13 mouse cellular contexts compared by ENCODE assay signal in genomic region chr17:27511125-27511735, GRCm38 (mm10). TPM values are rescaled to one million over a fixed set of nuclear protein-coding genes. Genes with fewer than 3 reads are reported as not detected.
DNase-seq lines count a peak whose midpoint lies in the region; ATAC-seq and TF ChIP-seq lines count a peak whose summit lies in the region.
"Had no signal": no experiment of that assay in that cellular context is flagged by ENCODE, and none has a peak within 500 bp of the region (broad histone marks: within the 10 kb centered on the region; RNA-seq: fewer than 3 reads in every experiment).

No protein-coding gene starts in this region.

- peaks cover 78% of the 10 kb centered on the region for H3K4me1 ChIP-seq in forebrain, embryonic 10.5 days
- H3K4me1 ChIP-seq in forebrain, embryonic 11.5 days (replicated peaks; ENCODE audit: control insufficient read depth, insufficient read depth, low read length), result peaks cover 20% of the 10 kb centered on the region
- 0 out of 2 replicates have a peak, but pooled peaks cover 8% of the 10 kb centered on the region for H3K4me1 ChIP-seq in embryonic facial prominence, embryonic 14.5 days (ENCODE audit: control insufficient read depth, insufficient read depth, low read length)
- peaks cover 17% of the 10 kb centered on the region for H3K4me1 ChIP-seq in hindbrain, embryonic 16.5 days (ENCODE audit: control insufficient read depth, insufficient read depth, low read depth, low read length)
- H3K4me1 ChIP-seq in midbrain, embryonic 16.5 days (ENCODE audit: control insufficient read depth, insufficient read depth, low read length), result peaks cover 19% of the 10 kb centered on the region
- peaks cover 23% of the 10 kb centered on the region for H3K4me1 ChIP-seq in thymus, adult 2 months (replicated peaks; ENCODE audit: control insufficient read depth, insufficient read depth, low read length)

- peak overlapping the region; percentile 65 for H3K4me3 ChIP-seq in forebrain, embryonic 10.5 days
- H3K4me3 ChIP-seq in forebrain, embryonic 11.5 days (ENCODE audit: low read depth, low read length), result no peak overlapping the region
- H3K4me3 ChIP-seq in embryonic facial prominence, embryonic 14.5 days (ENCODE audit: low read depth, low read length), result no peak overlapping the region
- H3K4me3 ChIP-seq in hindbrain, embryonic 16.5 days (ENCODE audit: low read length), result peak overlapping the region; percentile 56
- peak overlapping the region; percentile 58 for H3K4me3 ChIP-seq in midbrain, embryonic 16.5 days (ENCODE audit: low read depth, low read length)
- H3K4me3 ChIP-seq in thymus, adult 2 months (ENCODE audit: control insufficient read depth, insufficient read depth, low read length), result no peak overlapping the region
- H3K4me3 ChIP-seq: megakaryocyte, embryonic 14.5 days had no signal

- no peak for TF ChIP-seq POLR2A in thymus, adult 2 months (IDR thresholded peaks at IDR 0.05; ENCODE audit: control insufficient read depth, extremely low read depth, insufficient read depth, low read length, poor library complexity)

- no peaks in the 10 kb centered on the region for H3K36me3 ChIP-seq in forebrain, embryonic 10.5 days (replicated peaks)
- H3K36me3 ChIP-seq in forebrain, embryonic 11.5 days (ENCODE audit: control insufficient read depth, insufficient read depth, low read length), result no peaks in the 10 kb centered on the region
- no peaks in the 10 kb centered on the region for H3K36me3 ChIP-seq in embryonic facial prominence, embryonic 14.5 days (ENCODE audit: control insufficient read depth, insufficient read depth, low read length)
- H3K36me3 ChIP-seq in hindbrain, embryonic 16.5 days (ENCODE audit: control insufficient read depth, insufficient read depth, low read length), result no peaks in the 10 kb centered on the region
- H3K36me3 ChIP-seq in midbrain, embryonic 16.5 days (ENCODE audit: control insufficient read depth, insufficient read depth, low read length), result no peaks in the 10 kb centered on the region
- no peaks in the 10 kb centered on the region for H3K36me3 ChIP-seq in thymus, adult 2 months (ENCODE audit: control insufficient read depth, insufficient read depth, low read length)

- peaks cover 99% of the 10 kb centered on the region for H3K27me3 ChIP-seq in forebrain, embryonic 10.5 days (ENCODE audit: poor library complexity, severe bottlenecking)
- peaks cover 54% of the 10 kb centered on the region for H3K27me3 ChIP-seq in forebrain, embryonic 11.5 days (ENCODE audit: control insufficient read depth, insufficient read depth, low read length)
- H3K27me3 ChIP-seq in embryonic facial prominence, embryonic 14.5 days (replicated peaks; ENCODE audit: control insufficient read depth, insufficient read depth, low read length), result peaks cover 60% of the 10 kb centered on the region
- H3K27me3 ChIP-seq in hindbrain, embryonic 16.5 days (replicated peaks; ENCODE audit: control insufficient read depth, insufficient read depth, low read length), result peaks cover 16% of the 10 kb centered on the region
- H3K27me3 ChIP-seq in midbrain, embryonic 16.5 days (ENCODE audit: control insufficient read depth, insufficient read depth, low read depth, low read length), result no peaks in the 10 kb centered on the region
- H3K27me3 ChIP-seq in thymus, adult 2 months (ENCODE audit: control insufficient read depth, insufficient read depth, low read length), result peaks cover 19% of the 10 kb centered on the region

- TF ChIP-seq CTCF in thymus, adult 2 months (IDR thresholded peaks at IDR 0.05; ENCODE audit: borderline replicate concordance, control insufficient read depth, extremely low read depth, insufficient read depth, low read length, poor library complexity), result no peak

- no peak for ATAC-seq in forebrain, embryonic 11.5 days (replicated peaks; ENCODE audit: low FRiP score)
- no peak for ATAC-seq in embryonic facial prominence, embryonic 14.5 days (ENCODE audit: low read depth)
- ATAC-seq in hindbrain, embryonic 16.5 days, result no peak
- ATAC-seq in midbrain, embryonic 16.5 days, result no peak
- ATAC-seq: liver, postnatal 0 days; Patski had no signal

- no peak overlapping the region for H3K27ac ChIP-seq in forebrain, embryonic 10.5 days
- H3K27ac ChIP-seq in forebrain, embryonic 11.5 days (ENCODE audit: low read depth, low read length), result no peak overlapping the region
- H3K27ac ChIP-seq in embryonic facial prominence, embryonic 14.5 days (replicated peaks; ENCODE audit: low read depth, low read length), result no peak overlapping the region
- H3K27ac ChIP-seq in hindbrain, embryonic 16.5 days (ENCODE audit: low read depth, low read length), result no peak overlapping the region
- peak overlapping the region; percentile 53; the same call in 1 of the 2 replicates for H3K27ac ChIP-seq in midbrain, embryonic 16.5 days (ENCODE audit: low read length)
- no peak overlapping the region for H3K27ac ChIP-seq in thymus, adult 2 months (ENCODE audit: control insufficient read depth, insufficient read depth, low read length)

- no peak for DNase-seq in forebrain, embryonic 10.5 days (ENCODE audit: extremely low spot score, low spot score)
- no peak for DNase-seq in forebrain, embryonic 11.5 days (ENCODE audit: low spot score)
- DNase-seq in embryonic facial prominence, embryonic 14.5 days (ENCODE audit: low spot score), result no peak
- no peak for DNase-seq in layer of hippocampus, adult 9-11 months
- no peak for DNase-seq in kidney, postnatal 14 days
- no peak for DNase-seq in thymus, adult 2 months
- DNase-seq: kidney, postnatal 25 days; liver, postnatal 0 days had no signal

- H3K9ac ChIP-seq in forebrain, embryonic 11.5 days (ENCODE audit: low read length), result no peak overlapping the region
- H3K9ac ChIP-seq in embryonic facial prominence, embryonic 14.5 days (ENCODE audit: low read depth, low read length), result no peak overlapping the region
- H3K9ac ChIP-seq in hindbrain, embryonic 16.5 days (ENCODE audit: low read depth, low read length), result peak overlapping the region; percentile 69
- peak overlapping the region; percentile 89 for H3K9ac ChIP-seq in midbrain, embryonic 16.5 days (ENCODE audit: low read depth, low read length)
- H3K9ac ChIP-seq: liver, postnatal 0 days had no signal

- no peaks in the 10 kb centered on the region for H3K9me3 ChIP-seq in forebrain, embryonic 10.5 days
- H3K9me3 ChIP-seq in forebrain, embryonic 11.5 days (ENCODE audit: control insufficient read depth, low read length), result no peaks in the 10 kb centered on the region
- H3K9me3 ChIP-seq in embryonic facial prominence, embryonic 14.5 days (ENCODE audit: control insufficient read depth, low read length), result no peaks in the 10 kb centered on the region
- no peaks in the 10 kb centered on the region for H3K9me3 ChIP-seq in hindbrain, embryonic 16.5 days (ENCODE audit: control insufficient read depth, low read length)
- H3K9me3 ChIP-seq in midbrain, embryonic 16.5 days (replicated peaks; ENCODE audit: control insufficient read depth, low read length, poor library complexity, severe bottlenecking), result no peaks in the 10 kb centered on the region
- H3K9me3 ChIP-seq: megakaryocyte, embryonic 14.5 days had no signal

- WGBS in forebrain, embryonic 10.5 days, result 91% methylated on average over 7 of the region's 7 CpGs
- WGBS in forebrain, embryonic 11.5 days, result 93% methylated on average over 7 of the region's 7 CpGs
- WGBS in embryonic facial prominence, embryonic 14.5 days, result 88% methylated on average over 7 of the region's 7 CpGs
- WGBS in hindbrain, embryonic 16.5 days, result 97% methylated on average over 7 of the region's 7 CpGs
- 89% methylated on average over 7 of the region's 7 CpGs for WGBS in midbrain, embryonic 16.5 days
- WGBS in thymus, adult 2 months, result 95% methylated on average over 7 of the region's 7 CpGs

- no peak overlapping the region for H3K4me2 ChIP-seq in forebrain, embryonic 11.5 days (ENCODE audit: low read depth, low read length, severe bottlenecking)
- peak overlapping the region; percentile 100 for H3K4me2 ChIP-seq in embryonic facial prominence, embryonic 14.5 days (ENCODE audit: low read depth, low read length)
- peak overlapping the region; percentile 89 for H3K4me2 ChIP-seq in hindbrain, embryonic 16.5 days (ENCODE audit: low read length)
- peak overlapping the region; percentile 68 for H3K4me2 ChIP-seq in midbrain, embryonic 16.5 days (ENCODE audit: low read length)

RNA-seq across cellular contexts. Expression of gene Grm4, which starts 10.0 kb away (rescaled TPM):
- 0.61 and 0.73 TPM in 2 replicates for polyA plus RNA-seq in forebrain, embryonic 10.5 days (2016; fragmentation: Nextera tagmentation; extraction: Ambion mirVana)
- polyA plus RNA-seq in forebrain, embryonic 11.5 days (2014; fragmentation: Nextera tagmentation; extraction: Ambion mirVana), result 0.99 and 1.3 TPM in 2 replicates
- 0.97 and 1.2 TPM in 2 replicates for polyA plus RNA-seq in embryonic facial prominence, embryonic 14.5 days (2014; fragmentation: Nextera tagmentation; extraction: Ambion mirVana)
- polyA plus RNA-seq in hindbrain, embryonic 16.5 days (2015; fragmentation: Nextera tagmentation; extraction: Ambion mirVana), result 9.3 and 10.0 TPM in 2 replicates
- polyA plus RNA-seq in midbrain, embryonic 16.5 days (2015; fragmentation: Nextera tagmentation; extraction: Ambion mirVana), result 7.5 and 11.0 TPM in 2 replicates
- 1.5 and 1.9 TPM in 2 replicates for polyA plus RNA-seq in thymus, adult 2 months (2012; rRNA removed)
- polyA plus RNA-seq: C2C12; liver, postnatal 0 days had no signal

RNA-seq across cellular contexts. Expression of gene Hmga1, which starts 45.1 kb away (rescaled TPM):
- polyA plus RNA-seq in forebrain, embryonic 10.5 days (2016; fragmentation: Nextera tagmentation; extraction: Ambion mirVana), result 821 and 911 TPM in 2 replicates
- 427 and 461 TPM in 2 replicates for polyA plus RNA-seq in forebrain, embryonic 11.5 days (2014; fragmentation: Nextera tagmentation; extraction: Ambion mirVana)
- polyA plus RNA-seq in embryonic facial prominence, embryonic 14.5 days (2014; fragmentation: Nextera tagmentation; extraction: Ambion mirVana), result 142 and 170 TPM in 2 replicates
- polyA plus RNA-seq in hindbrain, embryonic 16.5 days (2015; fragmentation: Nextera tagmentation; extraction: Ambion mirVana), result 144 and 155 TPM in 2 replicates
- polyA plus RNA-seq in midbrain, embryonic 16.5 days (2015; fragmentation: Nextera tagmentation; extraction: Ambion mirVana), result 124 and 134 TPM in 2 replicates
- 430 and 578 TPM in 2 replicates for polyA plus RNA-seq in thymus, adult 2 months (2012; rRNA removed)

RNA-seq across cellular contexts. Expression of gene AI413582, which starts 54.3 kb away (rescaled TPM):
- polyA plus RNA-seq in forebrain, embryonic 10.5 days (2016; fragmentation: Nextera tagmentation; extraction: Ambion mirVana), result 12.5 and 12.7 TPM in 2 replicates
- polyA plus RNA-seq in forebrain, embryonic 11.5 days (2014; fragmentation: Nextera tagmentation; extraction: Ambion mirVana), result 14.6 and 16.7 TPM in 2 replicates
- polyA plus RNA-seq in embryonic facial prominence, embryonic 14.5 days (2014; fragmentation: Nextera tagmentation; extraction: Ambion mirVana), result 28.8 and 29.3 TPM in 2 replicates
- polyA plus RNA-seq in hindbrain, embryonic 16.5 days (2015; fragmentation: Nextera tagmentation; extraction: Ambion mirVana), result 77.2 and 83.3 TPM in 2 replicates
- polyA plus RNA-seq in midbrain, embryonic 16.5 days (2015; fragmentation: Nextera tagmentation; extraction: Ambion mirVana), result 55.4 and 65.8 TPM in 2 replicates
- 89.4 and 120 TPM in 2 replicates for polyA plus RNA-seq in thymus, adult 2 months (2012; rRNA removed)

Comparison
In these comparisons a context has a peak if more than half of its experiments do, and no peak if none do; other contexts are left out.
1. H3K4me3 ChIP-seq: peak in forebrain, embryonic 10.5 days (single experiment), hindbrain, embryonic 16.5 days (single experiment) and midbrain, embryonic 16.5 days (single experiment); none in forebrain, embryonic 11.5 days (single experiment), embryonic facial prominence, embryonic 14.5 days (single experiment) and thymus, adult 2 months (single experiment).
2. H3K9ac ChIP-seq: peak in hindbrain, embryonic 16.5 days (single experiment) and midbrain, embryonic 16.5 days (single experiment); none in forebrain, embryonic 11.5 days (single experiment) and embryonic facial prominence, embryonic 14.5 days (single experiment).